Mouse (Mus musculus): Measurements from ENCODE around the gene Caskin1. TPM values are rescaled to one million over a fixed set of nuclear protein-coding genes. Genes with fewer than 3 reads are reported as not detected.

Caskin1 gene
- polyA plus RNA-seq, 1 experiment from 2014 or later: 2.3 TPM

DNA sequence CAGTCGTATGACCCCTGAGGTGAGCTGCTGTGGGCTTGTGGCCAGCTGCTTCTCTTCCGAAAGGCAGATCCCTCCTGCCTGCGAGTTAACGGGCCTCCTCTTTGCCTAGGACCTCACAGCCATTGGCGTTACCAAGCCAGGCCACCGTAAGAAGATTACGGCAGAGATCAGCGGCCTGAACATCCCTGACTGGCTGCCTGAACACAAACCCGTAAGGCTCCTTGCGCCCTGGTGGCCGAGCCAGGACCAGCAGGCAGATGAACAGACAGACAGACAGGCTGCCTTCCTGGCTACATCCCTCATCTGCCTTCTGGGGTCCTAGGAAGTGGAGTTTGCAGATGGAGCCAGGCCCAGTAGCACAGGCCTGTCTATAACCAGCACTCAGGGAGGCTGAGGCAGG, 13.8 kb downstream of the Caskin1 start:
- no peak for DNase-seq (ENCODE audit: low spot score)
- Histone ChIP-seq H3K9me3 (ENCODE audit: control insufficient read depth, low read length) (no peaks in the 10 kb centered on the region), H3K4me1 (ENCODE audit: control insufficient read depth, insufficient read depth, low read length) (peaks cover 3% of the 10 kb centered on the region; the same call in 1 of the 2 replicates), H3K4me2 (ENCODE audit: low read depth, severe bottlenecking) (peak overlapping the region; percentile 7; the same call in 1 of the 2 replicates), H3K4me3 (ENCODE audit: low read depth, low read length) (no peak overlapping the region), H3K9ac (ENCODE audit: low read length) (no peak overlapping the region), H3K27ac (replicated peaks; ENCODE audit: low read depth, low read length) (no peak overlapping the region), H3K36me3 (ENCODE audit: control insufficient read depth, insufficient read depth, low read length) (peaks cover 2% of the 10 kb centered on the region; the same call in 1 of the 2 replicates), H3K27me3 (ENCODE audit: control insufficient read depth, insufficient read depth, low read length) (peaks cover 2% of the 10 kb centered on the region; the same call in 1 of the 2 replicates)
- no peak for ATAC-seq (ENCODE audit: insufficient number of reproducible peaks, low FRiP score, low TSS enrichment, low read depth)
- 44% methylated on average over 11 of the region's 11 CpGs for WGBS

DNA sequence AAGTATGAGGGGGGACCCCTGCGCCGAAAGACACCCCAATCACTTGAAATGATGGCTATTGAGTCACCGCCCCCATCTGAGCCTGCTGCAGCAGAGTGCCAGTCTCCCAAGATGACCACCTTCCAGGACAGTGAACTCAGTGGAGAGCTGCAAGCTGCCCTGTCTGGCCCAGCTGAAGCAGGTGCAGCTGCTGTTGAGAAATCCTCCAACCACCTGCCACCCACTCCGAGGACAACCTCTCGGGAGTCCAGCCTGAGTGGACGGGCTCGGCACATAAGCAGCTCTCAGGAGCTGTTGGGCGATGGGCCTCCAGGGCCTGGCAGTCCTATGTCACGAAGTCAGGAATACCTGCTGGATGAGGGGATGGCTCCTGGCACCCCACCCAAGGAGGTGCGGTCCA, 15.7 kb downstream of the Caskin1 start:
- ATAC-seq (ENCODE audit: insufficient number of reproducible peaks, low FRiP score, low TSS enrichment, low read depth): no peak
- no peak for DNase-seq (ENCODE audit: low spot score)
- Histone ChIP-seq H3K4me3 (ENCODE audit: low read depth, low read length) (no peak overlapping the region), H3K27ac (replicated peaks; ENCODE audit: low read depth, low read length) (no peak overlapping the region), H3K4me1 (ENCODE audit: control insufficient read depth, insufficient read depth, low read length) (peaks cover 3% of the 10 kb centered on the region; the same call in 1 of the 2 replicates), H3K36me3 (ENCODE audit: control insufficient read depth, insufficient read depth, low read length) (peaks cover 5% of the 10 kb centered on the region; the same call in 1 of the 2 replicates), H3K9ac (ENCODE audit: low read length) (no peak overlapping the region), H3K27me3 (ENCODE audit: control insufficient read depth, insufficient read depth, low read length) (peaks cover 2% of the 10 kb centered on the region; the same call in 1 of the 2 replicates), H3K9me3 (ENCODE audit: control insufficient read depth, low read length) (no peaks in the 10 kb centered on the region), H3K4me2 (ENCODE audit: low read depth, severe bottlenecking) (no peak overlapping the region)
- WGBS: 87% methylated on average over 10 of the region's 10 CpGs

GRCm38 (mm10) chr17:24505286-24505955, 17.0 kb downstream of the Caskin1 start:
- 91% methylated on average over 30 of the region's 30 CpGs for WGBS
- H3K27ac ChIP-seq (replicated peaks; ENCODE audit: low read depth, low read length): no peak overlapping the region

DNA sequence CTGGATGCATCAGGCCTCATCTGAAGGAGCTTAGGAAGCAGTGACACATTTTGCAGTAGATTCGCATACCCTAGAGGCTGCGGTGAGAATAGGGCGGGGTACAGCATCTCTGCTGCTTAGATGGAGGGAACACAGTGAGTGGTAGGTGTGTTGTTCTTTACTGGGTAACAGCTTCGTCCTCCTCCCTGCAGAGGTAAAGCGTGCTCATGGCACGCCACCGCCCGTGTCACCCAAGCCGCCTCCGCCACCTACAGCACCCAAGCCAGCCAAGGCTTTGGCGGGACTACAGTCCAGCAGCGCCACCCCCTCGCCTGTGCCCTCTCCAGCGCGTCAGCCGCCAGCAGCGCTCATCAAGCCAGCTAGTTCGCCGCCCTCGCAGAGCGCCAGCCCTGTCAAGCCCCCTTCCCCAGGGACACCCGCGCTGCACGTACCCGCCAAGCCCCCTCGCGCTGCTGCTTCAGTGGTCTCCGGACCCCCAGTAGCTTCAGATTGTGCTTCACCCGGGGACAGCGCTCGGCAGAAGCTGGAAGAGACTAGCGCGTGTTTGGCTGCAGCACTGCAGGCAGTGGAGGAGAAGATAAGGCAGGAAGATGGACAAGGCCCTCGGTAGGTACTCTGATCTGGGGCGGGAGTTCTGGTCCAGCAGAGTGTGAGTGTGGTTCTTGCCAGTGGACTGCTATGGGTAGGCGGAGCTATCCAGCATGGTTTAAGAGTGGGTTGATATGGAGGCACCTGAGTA, 18.1 kb downstream of the Caskin1 start:
- H3K27me3 ChIP-seq (ENCODE audit: control insufficient read depth, insufficient read depth, low read length): peaks cover 2% of the 10 kb centered on the region; the same call in 1 of the 2 replicates
- DNase-seq (ENCODE audit: low spot score) (peak; percentile 35), ATAC-seq (ENCODE audit: insufficient number of reproducible peaks, low FRiP score, low TSS enrichment, low read depth) (no peak)
- H3K27ac ChIP-seq (replicated peaks; ENCODE audit: low read depth, low read length): no peak overlapping the region
- no peaks in the 10 kb centered on the region for H3K9me3 ChIP-seq (ENCODE audit: control insufficient read depth, low read length)
- peak overlapping the region; percentile 22; the same call in 1 of the 2 replicates for H3K4me2 ChIP-seq (ENCODE audit: low read depth, severe bottlenecking)
- H3K4me3 ChIP-seq (ENCODE audit: low read depth, low read length): no peak overlapping the region
- H3K4me1 ChIP-seq (ENCODE audit: control insufficient read depth, insufficient read depth, low read length): peaks cover 3% of the 10 kb centered on the region; the same call in 1 of the 2 replicates
- peaks cover 16% of the 10 kb centered on the region for H3K36me3 ChIP-seq (ENCODE audit: control insufficient read depth, insufficient read depth, low read length)
- 0 out of 2 replicates have a peak overlapping the region, but pooled peaks have one; percentile 7 for H3K9ac ChIP-seq (ENCODE audit: low read length)
- WGBS: 23% methylated on average over 36 of the region's 36 CpGs

More at GRCm38 (mm10) chr17:24505286-24505955, 17.0 kb downstream of the Caskin1 start:
- no peak for DNase-seq (ENCODE audit: low spot score)
- no peak for ATAC-seq (ENCODE audit: insufficient number of reproducible peaks, low FRiP score, low TSS enrichment, low read depth)
- Histone ChIP-seq H3K36me3 (ENCODE audit: control insufficient read depth, insufficient read depth, low read length) (peaks cover 13% of the 10 kb centered on the region), H3K9ac (ENCODE audit: low read length) (no peak overlapping the region), H3K4me2 (ENCODE audit: low read depth, severe bottlenecking) (no peak overlapping the region), H3K27me3 (ENCODE audit: control insufficient read depth, insufficient read depth, low read length) (peaks cover 2% of the 10 kb centered on the region; the same call in 1 of the 2 replicates), H3K9me3 (ENCODE audit: control insufficient read depth, low read length) (no peaks in the 10 kb centered on the region), H3K4me1 (ENCODE audit: control insufficient read depth, insufficient read depth, low read length) (peaks cover 3% of the 10 kb centered on the region; the same call in 1 of the 2 replicates), H3K4me3 (ENCODE audit: low read depth, low read length) (no peak overlapping the region)

- Histone ChIP-seq H3K27ac (replicated peaks; ENCODE audit: low read depth, low read length) (no peak overlapping the region), H3K9me3 (ENCODE audit: control insufficient read depth, low read length) (no peaks in the 10 kb centered on the region), H3K27me3 (ENCODE audit: control insufficient read depth, insufficient read depth, low read length) (peaks cover 2% of the 10 kb centered on the region; the same call in 1 of the 2 replicates), H3K9ac (ENCODE audit: low read length) (peak overlapping the region; percentile 9; the same call in 1 of the 2 replicates), H3K4me3 (ENCODE audit: low read depth, low read length) (no peak overlapping the region), H3K36me3 (ENCODE audit: control insufficient read depth, insufficient read depth, low read length) (peaks cover 16% of the 10 kb centered on the region), H3K4me1 (ENCODE audit: control insufficient read depth, insufficient read depth, low read length) (peaks cover 3% of the 10 kb centered on the region; the same call in 1 of the 2 replicates), H3K4me2 (ENCODE audit: low read depth, severe bottlenecking) (no peak overlapping the region)
- DNase-seq (ENCODE audit: low spot score) (no peak), ATAC-seq (ENCODE audit: insufficient number of reproducible peaks, low FRiP score, low TSS enrichment, low read depth) (no peak)
- WGBS: 52% methylated on average over 15 of the region's 19 CpGs
Measured at GRCm38 (mm10) chr17:24507129-24507664, 18.8 kb downstream of the Caskin1 start.

- Histone ChIP-seq H3K27ac (replicated peaks; ENCODE audit: low read depth, low read length) (no peak overlapping the region), H3K4me2 (ENCODE audit: low read depth, severe bottlenecking) (no peak overlapping the region), H3K27me3 (ENCODE audit: control insufficient read depth, insufficient read depth, low read length) (peaks cover 2% of the 10 kb centered on the region; the same call in 1 of the 2 replicates), H3K36me3 (ENCODE audit: control insufficient read depth, insufficient read depth, low read length) (peaks cover 16% of the 10 kb centered on the region), H3K4me3 (ENCODE audit: low read depth, low read length) (no peak overlapping the region), H3K4me1 (ENCODE audit: control insufficient read depth, insufficient read depth, low read length) (peaks cover 3% of the 10 kb centered on the region; the same call in 1 of the 2 replicates), H3K9ac (ENCODE audit: low read length) (no peak overlapping the region), H3K9me3 (ENCODE audit: control insufficient read depth, low read length) (no peaks in the 10 kb centered on the region)
- WGBS: 86% methylated on average over 12 of the region's 12 CpGs
- DNase-seq (ENCODE audit: low spot score) (no peak), ATAC-seq (ENCODE audit: insufficient number of reproducible peaks, low FRiP score, low TSS enrichment, low read depth) (no peak)
Measured at GRCm38 (mm10) chr17:24507806-24508460, 19.5 kb downstream of the Caskin1 start.

DNA sequence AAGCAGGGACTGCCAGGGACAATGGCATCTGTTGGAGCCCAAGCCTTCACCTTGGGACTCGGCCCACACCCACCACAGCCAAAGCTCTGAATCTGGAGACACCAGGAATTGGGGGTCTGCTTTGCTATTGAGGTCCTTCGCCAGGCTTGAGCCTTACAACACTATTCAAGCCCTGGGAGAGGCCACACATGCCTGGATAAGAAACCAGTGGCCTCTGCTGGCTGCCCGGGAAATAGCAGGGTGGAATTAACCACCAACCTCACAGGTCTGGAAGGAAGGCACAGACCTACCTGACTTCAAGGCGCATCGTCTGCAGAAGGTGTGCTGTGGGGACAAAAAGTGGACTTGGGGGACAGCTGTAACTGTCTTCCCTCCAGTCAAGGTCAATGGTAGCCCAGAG, 25.2 kb downstream of the Caskin1 start:
- Histone ChIP-seq H3K4me1 (ENCODE audit: control insufficient read depth, insufficient read depth, low read length) (no peaks in the 10 kb centered on the region), H3K4me2 (ENCODE audit: low read depth, severe bottlenecking) (no peak overlapping the region), H3K9ac (ENCODE audit: low read length) (no peak overlapping the region), H3K4me3 (ENCODE audit: low read depth, low read length) (no peak overlapping the region), H3K27me3 (ENCODE audit: control insufficient read depth, insufficient read depth, low read length) (no peaks in the 10 kb centered on the region), H3K36me3 (ENCODE audit: control insufficient read depth, insufficient read depth, low read length) (peaks cover 22% of the 10 kb centered on the region), H3K9me3 (ENCODE audit: control insufficient read depth, low read length) (no peaks in the 10 kb centered on the region), H3K27ac (replicated peaks; ENCODE audit: low read depth, low read length) (no peak overlapping the region)
- peak; percentile 74 for DNase-seq (ENCODE audit: low spot score)
- ATAC-seq (ENCODE audit: insufficient number of reproducible peaks, low FRiP score, low TSS enrichment, low read depth): 0 out of 2 replicates have a peak, but pooled peaks have one; percentile 40
- 64% methylated on average over 5 of the region's 5 CpGs for WGBS
